Mouse (Mus musculus): ENCODE data around the gene Tpi1.

DNA sequence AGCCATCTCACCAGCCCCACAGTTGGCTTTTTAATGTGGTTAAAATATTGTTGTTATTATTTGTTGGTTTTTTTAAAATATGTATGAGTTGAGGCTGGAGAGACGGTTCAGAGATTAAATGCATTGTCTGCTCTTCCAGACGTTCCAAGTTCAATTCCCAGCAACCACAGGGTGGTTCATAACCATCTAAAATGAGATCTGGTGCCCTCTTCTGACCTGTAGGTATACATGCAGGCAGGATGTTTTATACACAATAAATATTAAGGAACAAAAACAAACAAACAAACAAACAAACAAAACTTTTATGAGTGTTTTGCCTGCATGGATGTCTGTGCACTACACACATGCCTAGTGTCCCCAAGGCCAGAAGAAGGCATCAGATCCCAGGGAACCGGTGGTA lies 11.0 kb downstream of the Tpi1 start:
- TF ChIP-seq CTCF (IDR thresholded peaks at IDR 0.05 in 2 of 3, conservative IDR thresholded peaks at IDR 0.05 in 1 of 3; ENCODE audit: control insufficient read depth in 1 of 3, insufficient read depth in 1 of 3, low read depth in 2 of 3, low read length in 3 of 3, poor library complexity in 1 of 3, severe bottlenecking in 1 of 3) (peak in 1 of 3 experiments; percentile 23; a peak in 1 of 6 replicates), E2F4 (IDR thresholded peaks at IDR 0.05; ENCODE audit: borderline replicate concordance, low read depth, low read length) (no peak), POLR2A (IDR thresholded peaks at IDR 0.05; ENCODE audit: control insufficient read depth in 1 of 2, insufficient read depth in 1 of 2, low read depth in 1 of 2, low read length in 2 of 2, poor library complexity in 1 of 2) (no peak), CHD1 (IDR thresholded peaks at IDR 0.05; ENCODE audit: low read depth, low read length) (no peak), UBTF (IDR thresholded peaks at IDR 0.05; ENCODE audit: borderline replicate concordance, insufficient read depth, low read depth, low read length) (no peak), NELFE (IDR thresholded peaks at IDR 0.05; ENCODE audit: low read depth, low read length) (no peak)
